Mouse (Mus musculus) urinary bladder, postnatal 25 days (tissue): ENCODE measurements at regions not wholly inside any gene's neighbourhood (a gene's known extent, or its start where the extent isn't known, plus 50 kb on each side); places are given as distances from the start of the nearest gene placed in this dataset.

Source experiments
- DNase-seq: peaks from one replicate; pipeline ENCODE4 v3.0.0; 2022; ENCODE audit warnings: low spot score

DNA sequence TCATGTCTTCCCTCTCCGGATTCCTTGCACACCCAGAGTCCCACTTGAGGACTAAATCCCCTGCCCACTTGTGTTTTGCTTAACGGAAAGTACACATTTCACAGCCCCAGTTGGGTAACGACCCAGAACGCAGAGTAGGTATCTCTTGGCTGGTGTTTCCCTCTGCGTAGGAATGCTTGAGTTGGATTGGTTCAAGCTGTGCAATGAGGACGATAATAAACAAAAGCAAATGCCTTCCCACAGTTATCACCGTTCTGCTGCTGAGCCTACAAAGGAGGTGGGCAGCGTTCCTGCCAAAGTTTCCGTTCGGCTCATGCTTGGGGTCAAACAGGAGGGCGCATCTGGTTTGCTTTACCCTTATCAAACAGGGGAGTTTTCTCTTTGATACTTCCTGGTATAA lies 212.3 kb upstream of the Sfrp2 start:
- DNase-seq, result no peak

DNA sequence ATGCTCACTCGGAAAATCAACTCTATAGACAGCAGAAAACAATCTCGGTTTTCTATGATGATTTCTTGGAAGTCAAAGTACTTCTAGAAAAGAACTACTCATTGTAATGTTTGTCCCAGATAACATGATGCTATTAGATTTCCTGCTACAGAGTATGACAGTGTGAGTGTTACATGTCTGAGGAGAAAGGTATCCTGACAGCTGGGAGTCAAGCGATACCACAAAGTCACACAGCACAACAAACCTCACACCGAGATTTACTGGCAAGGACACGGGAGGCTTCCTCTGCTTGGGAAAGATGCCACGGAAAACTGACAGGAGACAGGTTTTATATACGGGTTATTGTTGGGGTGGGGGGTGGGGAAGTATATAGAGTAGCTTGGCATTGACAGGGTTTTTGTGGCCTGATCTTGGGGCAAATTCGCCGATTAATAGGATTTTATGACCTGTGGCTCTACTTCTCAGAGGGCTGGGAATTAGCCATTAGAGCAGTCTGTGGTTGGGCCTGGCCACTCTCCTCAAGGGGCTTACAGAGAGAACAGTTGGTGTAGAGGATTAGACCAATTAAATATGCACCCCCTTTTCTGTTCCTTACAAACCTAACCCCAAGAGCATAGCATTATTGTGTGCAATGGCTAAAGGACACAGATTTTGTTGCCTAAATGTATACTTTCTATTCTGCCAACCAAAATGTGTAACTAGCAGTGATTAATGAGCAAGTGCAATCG lies 209.2 kb upstream of the Sfrp2 start:
- DNase-seq, result no peak

DNA sequence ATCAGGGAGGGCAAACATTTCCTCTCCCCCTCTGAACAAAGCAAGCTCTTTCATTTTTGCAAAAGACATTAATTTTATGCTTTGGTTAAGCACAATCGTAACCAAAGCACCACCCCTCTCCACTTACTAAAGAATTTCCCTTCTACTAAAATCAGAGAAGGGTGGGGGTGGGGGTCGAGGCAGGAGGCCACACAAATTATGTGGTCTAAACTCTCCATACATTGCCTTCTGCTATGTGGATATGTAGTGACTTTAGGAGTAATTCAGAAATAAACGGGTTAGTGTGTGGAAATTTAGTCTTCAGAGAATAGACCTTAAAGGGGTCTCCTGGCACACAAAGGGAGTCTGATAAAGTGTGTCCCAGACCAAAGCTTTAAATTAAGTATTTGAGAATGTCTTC lies 204.1 kb upstream of the Sfrp2 start:
- no peak for DNase-seq

DNA sequence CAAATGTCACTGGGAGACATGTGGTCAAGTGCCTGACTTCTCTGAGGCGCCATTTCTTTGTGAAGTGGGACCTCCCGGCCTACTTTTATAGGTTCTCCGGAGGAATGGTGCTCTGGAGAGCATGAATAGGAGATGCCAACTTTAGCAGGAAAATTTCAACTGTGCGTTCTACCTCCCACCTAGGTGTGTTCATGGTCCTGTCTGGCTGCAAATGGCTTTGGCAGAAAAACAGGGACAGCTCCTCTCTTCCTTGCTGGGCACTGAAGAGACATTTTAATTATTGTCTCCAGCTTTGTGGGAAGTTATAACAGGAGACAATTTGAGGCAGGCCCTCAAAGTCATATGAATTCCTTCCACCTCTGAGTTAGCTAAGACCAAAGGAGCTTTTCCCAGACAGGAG lies 190.6 kb upstream of the Sfrp2 start:
- no peak for DNase-seq

DNA sequence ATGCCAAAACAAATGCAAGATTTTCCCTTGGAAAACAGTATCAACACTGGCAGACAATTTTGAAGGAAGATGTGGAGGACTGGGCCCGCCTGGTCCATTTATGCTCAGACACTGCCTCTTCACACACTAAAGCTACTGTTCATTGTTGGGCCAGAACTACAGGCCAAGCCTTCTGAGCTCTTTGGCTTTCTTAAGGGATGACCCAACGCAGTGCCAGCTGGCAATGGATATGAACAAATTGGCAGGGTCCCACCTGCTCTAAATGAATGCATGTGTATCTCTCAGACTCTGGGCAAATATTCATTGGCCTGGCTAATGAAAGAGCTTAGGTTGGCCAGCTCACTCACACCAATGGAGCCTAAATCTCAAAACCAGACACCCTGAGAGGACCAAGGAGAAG lies 190.0 kb upstream of the Sfrp2 start:
- DNase-seq, result no peak

DNA sequence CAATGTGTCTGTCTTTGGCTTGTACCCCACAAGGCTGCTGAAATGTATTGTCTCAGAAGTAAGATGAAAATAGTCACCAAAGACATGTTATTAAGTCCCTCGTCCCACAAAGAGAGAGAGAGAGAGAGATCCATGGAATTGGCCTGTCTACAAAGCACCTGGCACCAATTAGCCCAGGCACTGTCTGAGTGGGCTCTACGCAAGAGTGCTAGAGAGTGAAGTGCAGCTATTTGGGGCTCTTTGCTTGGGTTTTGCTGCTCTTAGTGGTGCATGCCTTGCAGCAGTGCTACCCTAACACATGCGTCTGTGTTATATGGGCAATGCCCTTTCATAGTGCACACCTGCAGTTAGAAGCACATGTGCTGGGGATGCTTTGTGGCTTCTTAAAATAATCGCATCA lies 185.4 kb upstream of the Sfrp2 start:
- DNase-seq, result no peak

DNA sequence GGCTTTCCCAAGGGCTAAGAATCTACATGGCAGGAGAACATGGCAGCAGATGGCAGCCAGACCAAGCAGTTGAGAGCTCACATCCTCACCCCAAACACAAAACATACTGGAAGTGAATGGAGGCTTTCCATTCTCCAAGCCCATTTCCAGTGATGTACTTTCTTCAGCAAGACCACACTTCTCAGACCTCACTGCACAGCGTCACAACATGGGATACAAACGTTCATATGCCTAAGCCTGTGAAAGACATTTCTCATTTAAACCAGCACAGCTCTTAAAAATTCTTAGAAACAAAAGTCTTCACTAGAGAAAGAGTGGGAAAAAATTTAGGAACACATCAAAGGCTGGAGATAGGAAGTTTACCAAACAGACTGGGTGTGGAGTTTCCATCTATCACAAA lies 183.9 kb upstream of the Sfrp2 start:
- DNase-seq, result no peak

DNA sequence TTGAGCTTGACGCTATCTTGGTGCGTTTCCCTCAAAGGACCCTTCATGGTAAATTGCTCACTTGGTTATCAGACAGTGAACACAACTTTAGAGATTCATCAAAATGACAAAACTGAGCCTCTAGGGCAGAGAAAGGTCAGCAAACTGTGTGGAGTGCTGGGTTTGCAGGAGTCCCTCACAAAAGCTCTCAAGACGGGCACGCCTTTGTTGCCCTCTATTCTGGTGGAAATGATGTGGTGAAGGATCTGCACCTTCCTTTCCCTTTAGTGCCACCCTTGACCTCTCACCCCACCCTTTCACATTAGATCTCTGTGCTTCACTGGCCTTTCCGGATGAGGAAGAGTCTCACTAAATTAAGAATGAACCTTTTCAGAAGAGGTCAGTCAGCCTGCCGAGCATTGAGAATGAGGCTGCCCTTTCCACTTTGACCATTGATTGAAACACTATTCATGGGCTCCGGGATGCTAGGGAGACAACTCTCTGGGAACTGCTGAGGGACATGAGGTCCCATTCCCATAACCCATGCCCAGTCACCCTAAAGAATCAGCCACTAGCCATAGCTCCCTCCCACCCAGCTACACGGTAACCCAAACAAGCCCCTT lies 182.9 kb upstream of the Sfrp2 start:
- DNase-seq, result no peak

DNA sequence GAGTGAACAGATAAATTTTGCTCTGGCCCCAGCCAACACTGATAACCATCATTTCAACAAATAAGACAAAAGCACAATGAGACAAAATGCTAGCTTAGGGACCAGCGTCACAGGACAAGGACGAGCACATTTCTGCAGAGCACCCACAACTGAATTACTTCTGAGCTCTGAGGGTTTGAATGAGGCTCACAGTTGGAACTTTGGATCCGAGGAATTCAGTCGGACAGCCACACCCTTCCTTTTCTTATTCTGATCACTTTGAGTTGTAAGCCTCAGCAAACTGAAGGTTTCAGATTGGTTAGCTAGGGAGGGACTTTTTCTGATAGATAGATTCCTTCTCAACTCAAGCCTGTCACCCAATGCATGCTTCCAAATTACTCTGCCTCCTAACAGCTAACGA lies 180.0 kb upstream of the Sfrp2 start:
- no peak for DNase-seq

DNA sequence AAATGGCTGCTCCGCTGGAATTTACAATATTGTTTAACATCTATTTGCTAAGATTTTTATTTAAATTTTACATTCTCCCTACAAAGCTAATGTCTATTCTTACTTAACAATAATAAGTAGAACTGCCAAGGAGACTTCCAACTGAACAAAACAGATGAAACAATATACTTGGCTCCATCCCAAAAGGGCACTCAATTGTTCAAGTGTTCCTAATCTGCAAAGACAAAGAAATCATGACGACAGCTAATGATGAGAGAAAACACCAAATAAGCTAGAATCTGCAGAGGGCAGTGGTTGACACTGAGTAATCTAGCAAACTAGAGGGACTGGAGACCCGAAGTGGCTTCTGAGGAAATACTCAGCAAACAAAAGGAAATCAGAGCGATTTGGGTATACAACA lies 179.6 kb upstream of the Sfrp2 start:
- no peak for DNase-seq

DNA sequence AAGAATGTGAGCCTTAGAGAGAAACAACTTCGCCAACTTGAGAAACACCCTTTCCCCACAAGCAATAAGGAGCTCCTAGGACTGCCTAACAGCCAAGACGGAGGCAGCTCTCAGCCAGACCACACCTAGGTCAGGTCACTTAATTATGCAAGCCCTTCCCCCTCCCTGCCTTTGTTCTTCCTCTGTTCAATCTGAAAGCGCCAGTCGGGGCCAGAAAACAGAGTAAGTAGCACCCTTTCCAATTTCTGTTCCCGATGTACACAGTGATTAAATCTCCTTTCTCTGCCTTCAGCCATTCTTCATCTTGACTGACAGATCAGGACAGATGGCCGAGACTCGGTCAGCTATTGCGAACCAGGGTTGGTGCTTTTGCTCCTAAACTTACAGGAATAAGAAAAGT lies 177.0 kb upstream of the Sfrp2 start:
- DNase-seq, result no peak

DNA sequence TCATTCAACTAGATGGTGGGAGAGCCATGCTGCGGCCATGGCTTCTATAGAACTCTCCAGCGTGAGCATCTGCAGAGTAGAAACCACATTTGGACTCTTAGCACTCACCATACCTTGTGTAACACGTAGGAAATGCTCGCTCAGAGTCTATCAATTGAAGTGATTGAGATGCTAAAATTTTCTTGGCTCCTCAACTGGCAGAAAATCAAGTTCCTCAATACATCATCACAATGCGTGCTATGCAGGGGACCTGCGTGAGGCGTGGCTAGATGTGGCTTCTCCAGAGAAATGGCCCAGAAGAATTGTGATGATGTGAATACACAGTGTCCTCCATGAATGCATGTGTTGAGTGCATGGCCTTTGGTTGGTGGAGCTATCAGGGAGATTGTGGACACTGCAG lies 174.9 kb upstream of the Sfrp2 start:
- no peak for DNase-seq

DNA sequence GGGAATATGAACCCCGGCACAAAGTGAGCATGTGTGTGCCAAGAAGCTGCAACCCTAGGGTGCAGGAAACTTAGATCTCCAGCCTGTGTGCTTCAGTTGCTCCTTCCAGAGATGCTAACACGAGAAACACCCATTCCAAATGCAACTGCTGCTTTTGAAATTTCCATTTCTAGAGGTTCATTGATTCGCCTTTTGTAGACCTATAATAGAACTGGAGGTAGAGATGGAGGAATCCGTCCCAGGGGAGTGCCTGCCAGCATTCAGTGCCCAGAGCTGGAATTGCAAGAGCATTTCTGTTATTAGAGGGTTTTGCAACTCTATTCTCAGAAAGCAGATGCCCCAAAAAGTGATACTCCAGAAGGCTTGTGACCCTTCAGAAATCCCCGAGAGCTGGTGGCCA lies 172.8 kb upstream of the Sfrp2 start:
- no peak for DNase-seq

DNA sequence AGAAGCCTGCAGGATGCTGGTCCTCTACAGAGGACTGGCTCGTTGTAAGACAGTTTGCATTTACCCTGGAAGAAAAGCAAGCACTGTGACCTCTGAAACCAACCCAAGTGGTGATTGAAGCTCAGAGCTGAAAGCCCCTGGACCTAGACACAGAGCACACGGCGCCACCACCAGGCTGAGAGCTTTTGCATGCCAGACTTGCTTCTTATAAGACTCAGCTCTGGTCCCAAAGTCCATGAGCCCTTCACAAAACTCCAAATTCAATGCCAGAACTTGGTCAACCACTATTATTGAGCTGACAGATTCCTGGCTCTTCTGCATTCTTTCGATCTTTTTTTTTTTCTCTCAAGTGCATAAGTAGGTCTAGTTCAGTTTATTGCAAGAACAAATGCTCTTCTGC lies 164.6 kb upstream of the Sfrp2 start:
- no peak for DNase-seq

DNA sequence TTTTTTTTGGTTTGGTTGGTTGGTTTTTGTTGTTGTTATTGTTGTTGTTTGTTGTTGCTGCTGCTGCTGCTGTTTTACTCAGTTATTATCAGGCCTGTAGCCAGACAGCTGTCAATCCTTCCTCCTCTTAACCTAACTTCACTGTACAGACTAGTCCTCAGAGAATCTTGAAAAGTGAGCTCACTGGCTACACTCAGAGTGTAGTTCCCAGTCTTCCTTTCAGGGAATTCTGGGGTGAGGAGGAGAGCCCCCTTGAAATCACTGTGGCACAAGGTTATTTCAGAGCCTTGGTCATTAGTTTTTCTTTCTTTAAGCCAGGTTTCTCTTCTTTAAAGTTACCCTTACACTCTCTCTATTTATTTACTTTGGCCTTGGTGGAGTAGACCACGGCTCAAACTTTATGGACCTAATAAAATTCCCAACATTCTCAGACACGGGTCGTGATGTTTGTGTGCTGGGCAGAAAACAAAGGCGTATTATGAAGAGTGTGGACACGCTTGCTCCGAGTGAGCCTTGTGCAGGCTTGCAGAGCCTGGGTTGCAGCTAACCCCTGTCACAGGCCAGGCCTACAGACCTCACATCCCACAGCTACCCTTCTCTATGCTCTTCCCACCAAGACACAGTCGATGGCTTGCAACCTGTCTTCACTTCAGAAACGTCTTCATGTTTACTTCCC lies 156.9 kb upstream of the Sfrp2 start:
- DNase-seq, result no peak

DNA sequence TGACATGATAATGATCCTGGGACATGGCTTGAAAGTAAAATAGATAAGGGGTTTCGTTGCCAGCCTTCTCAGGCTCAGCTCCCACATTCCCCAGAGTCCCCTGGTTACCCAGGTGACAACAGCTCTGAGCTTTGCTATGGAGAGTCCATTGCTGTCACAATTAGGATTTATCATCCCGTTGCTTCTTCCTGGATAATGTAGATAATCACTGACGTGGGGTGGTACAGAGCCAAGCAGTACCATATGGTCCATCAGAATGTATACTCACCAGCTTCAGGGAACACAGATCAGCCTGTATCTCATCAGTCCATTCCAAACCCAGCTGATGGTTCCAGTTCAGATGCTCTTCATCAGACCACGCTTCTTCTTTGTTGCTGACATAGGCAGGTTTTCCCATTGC lies 145.7 kb upstream of the Sfrp2 start:
- DNase-seq, result no peak

DNA sequence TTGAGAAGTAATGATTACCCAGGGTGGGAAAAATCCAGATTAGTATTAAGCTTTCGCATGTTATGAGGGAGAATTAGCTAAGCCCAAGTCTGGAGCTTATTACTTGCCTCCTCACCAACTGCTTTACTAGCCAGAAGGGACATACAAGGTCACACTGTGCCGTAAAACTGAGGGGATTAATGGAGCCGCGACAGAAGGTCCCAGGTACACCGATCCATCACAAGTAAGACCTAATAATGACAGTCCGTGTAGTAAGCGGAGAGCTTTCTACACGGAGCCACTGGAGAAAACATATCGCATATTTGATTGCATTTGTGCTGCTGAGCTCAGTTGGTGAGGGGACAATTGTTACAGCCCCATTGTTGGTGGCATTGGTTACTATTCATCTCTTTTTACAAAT lies 133.1 kb upstream of the Sfrp2 start:
- no peak for DNase-seq

DNA sequence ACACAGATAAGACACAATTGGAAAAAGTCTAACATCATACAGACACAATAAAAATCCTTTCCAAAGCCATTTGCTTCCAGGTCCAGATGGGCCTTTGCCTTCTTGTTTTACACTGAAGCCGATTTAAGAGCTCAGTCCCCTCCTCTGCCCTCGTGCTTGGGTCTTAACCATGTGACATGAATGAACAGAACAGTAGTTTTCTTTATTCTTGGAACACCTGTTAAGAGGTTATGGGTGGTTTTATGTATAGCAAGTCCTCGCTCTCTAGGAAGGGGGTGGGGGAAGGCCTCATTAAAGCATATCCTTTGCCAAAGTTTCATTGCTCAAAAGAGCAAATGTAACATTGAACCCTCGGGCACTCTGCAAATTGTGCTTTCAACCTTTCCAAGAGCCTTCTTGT lies 125.7 kb upstream of the Sfrp2 start:
- no peak for DNase-seq

DNA sequence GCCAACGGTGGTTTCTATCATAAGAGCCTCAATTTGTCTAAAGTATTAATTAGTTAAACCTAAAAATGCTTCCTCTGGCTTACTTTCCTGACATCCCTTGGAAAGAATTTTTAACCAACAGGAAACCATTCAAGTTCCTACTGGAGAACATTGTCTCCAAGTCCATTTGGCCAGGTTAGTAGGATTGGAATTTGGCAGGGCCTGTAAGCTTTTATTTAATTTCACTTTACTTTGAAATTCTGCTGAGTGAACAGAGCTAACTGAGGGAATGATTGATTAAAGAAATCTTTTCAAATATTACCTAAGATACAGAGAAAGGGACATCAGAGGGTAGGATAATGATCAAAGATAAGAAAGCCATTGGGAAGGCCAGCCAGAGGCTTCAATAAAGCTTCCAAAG lies 102.4 kb upstream of the Sfrp2 start:
- no peak for DNase-seq

DNA sequence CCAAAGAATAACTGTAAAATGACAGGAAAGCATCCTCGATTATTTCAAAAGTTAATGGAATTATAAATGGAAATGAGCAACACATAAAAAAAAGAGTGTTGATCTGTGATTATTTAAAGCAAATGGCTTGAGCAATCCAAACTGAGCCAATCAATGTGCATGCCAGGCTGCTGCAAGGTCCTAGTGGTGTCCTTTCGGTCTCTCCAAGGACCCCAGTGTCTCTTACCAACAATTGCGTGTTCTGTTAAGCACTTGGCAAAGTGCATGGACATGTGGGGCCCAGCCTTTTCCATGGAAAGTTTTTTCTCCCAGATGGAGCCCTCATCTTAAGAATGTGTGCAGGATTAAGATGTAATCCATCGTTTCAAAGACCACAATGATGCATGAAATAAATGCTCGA lies 90.0 kb upstream of the Sfrp2 start:
- DNase-seq, result no peak

DNA sequence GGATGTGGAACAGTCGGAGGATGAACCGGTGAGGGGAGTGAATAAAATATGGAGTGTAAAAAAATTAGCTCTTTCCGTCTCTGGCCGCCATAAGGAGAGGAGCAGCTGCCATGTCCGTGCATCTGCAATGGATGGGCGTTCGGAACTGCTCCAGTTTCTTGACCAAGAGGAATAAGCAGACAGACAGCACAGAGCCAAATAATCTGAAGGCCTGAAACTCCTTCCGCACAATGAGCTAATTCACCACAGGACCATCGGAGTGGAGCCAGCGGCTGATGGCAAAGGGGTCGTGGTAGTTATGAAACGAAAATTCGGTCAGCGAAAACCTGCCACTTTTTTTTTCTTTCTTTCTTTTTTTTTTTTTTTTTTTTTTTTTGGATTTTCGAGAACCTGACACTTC lies 79.5 kb upstream of the Sfrp2 start:
- DNase-seq, result no peak

DNA sequence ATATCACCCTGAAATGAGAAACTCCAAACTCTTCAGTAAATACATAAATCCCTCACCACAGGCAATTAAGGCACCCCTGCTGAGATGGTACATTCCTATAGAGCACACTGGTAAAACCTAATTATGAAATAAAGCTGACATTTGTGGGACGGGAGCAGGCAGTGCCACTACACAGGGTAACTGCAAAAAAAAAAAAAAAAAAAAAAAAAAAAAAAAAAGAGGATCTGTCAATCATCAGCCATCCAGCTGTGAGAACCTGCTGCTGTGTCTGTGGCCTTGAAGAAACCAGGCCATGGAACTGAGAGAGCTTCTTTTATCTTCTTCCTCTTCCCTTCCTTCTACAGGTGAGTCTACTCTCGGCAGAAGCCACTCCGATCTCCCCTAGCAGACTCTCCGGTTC lies 78.6 kb upstream of the Sfrp2 start:
- DNase-seq, result no peak

DNA sequence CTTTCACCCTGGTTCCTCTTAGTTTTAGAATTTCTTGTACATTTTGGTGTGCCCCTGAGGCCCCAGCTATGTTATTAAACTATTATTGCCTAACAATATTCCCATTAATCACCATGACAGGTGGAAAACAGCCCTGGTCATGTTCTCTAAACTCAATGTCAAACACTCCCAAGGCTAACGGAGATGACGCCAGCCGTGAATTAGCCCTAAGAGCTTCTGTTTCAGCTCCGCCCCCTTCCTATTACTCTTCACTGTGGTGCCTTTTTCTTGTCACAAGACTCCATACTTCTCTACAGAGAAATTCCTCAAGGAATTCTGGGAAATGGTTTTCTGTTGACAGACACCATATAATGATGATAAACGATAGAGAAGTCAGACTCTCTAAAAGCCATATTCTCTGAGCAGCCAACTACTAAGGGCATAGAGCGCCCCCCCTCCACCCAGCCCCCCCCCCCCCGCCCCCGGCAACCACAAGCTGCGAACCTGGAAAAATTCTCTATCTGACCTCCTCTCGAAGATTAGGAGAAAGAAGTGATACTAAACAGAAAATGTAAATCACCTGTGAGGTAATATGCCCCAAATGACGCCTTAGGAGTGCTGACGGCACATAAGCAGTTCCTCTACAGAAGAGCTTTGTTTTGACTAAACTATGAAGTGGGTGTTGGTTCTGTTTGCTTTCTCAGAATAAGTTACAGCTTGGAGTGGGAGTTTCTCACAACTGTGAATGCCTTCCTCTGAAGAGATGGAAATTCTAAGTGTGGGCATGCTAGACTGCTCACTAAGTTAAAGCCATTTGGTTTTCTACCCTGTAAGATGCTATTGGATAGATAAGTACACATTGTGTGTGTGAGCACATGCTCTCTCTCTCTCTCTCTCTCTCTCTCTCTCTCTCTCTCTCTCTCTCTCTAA lies 76.8 kb upstream of the Sfrp2 start:
- no peak for DNase-seq
